Mouse (Mus musculus): ENCODE data around the gene Pms2.

GRCm38 (mm10) chr5:143950016-143950415 lies 40.3 kb downstream of the Pms2 start:
- TF ChIP-seq CTCF (IDR thresholded peaks at IDR 0.05; ENCODE audit: insufficient read depth, low read depth, low read length) (no peak), POLR2A (IDR thresholded peaks at IDR 0.05; ENCODE audit: insufficient read depth, low read depth, low read length) (no peak)

Measured in olfactory bulb, adult 2 months (tissue).